Mouse (Mus musculus) thymus, adult 2 months (tissue): ENCODE measurements around the gene Snx3. TPM values are rescaled to one million over a fixed set of nuclear protein-coding genes. Genes with fewer than 3 reads are reported as not detected.

Source experiments
- DNase-seq: peaks from one replicate; pipeline ENCODE4 v3.0.0; 2021
- H3K27ac ChIP-seq: fragments of 200-500 bp; 2 replicates; pipeline ENCODE4 v1.5.1; 2012; ENCODE audit warnings: low read length, control low read depth; ENCODE audit not compliant: control insufficient read depth, insufficient read depth
- H3K27me3 ChIP-seq: fragments of 200-500 bp; 2 replicates; pipeline ENCODE4 v1.6.1; 2012; ENCODE audit warnings: mild to moderate bottlenecking, low read length, moderate library complexity, mixed read lengths; ENCODE audit not compliant: control insufficient read depth, insufficient read depth
- H3K36me3 ChIP-seq: fragments of 200-500 bp; 2 replicates; pipeline ENCODE4 v1.6.1; 2012; ENCODE audit warnings: mild to moderate bottlenecking, low read length, moderate library complexity; ENCODE audit not compliant: control insufficient read depth, insufficient read depth
- H3K4me1 ChIP-seq: fragments of 200-500 bp; replicated peaks from 2 replicates; pipeline ENCODE4 v1.6.1; 2012; ENCODE audit warnings: low read length; ENCODE audit not compliant: control insufficient read depth, insufficient read depth
- H3K4me3 ChIP-seq: fragments of 200-500 bp; 2 replicates; pipeline ENCODE4 v1.5.1; 2012; ENCODE audit warnings: mild to moderate bottlenecking, low read length, control low read depth, moderate library complexity; ENCODE audit not compliant: control insufficient read depth, insufficient read depth
- CTCF ChIP-seq: fragments of 200-500 bp; IDR thresholded peaks from 2 replicates; pipeline ENCODE4 v1.5.1; 2012; ENCODE audit warnings: mild to moderate bottlenecking, control low read depth, low read length, moderate library complexity, borderline replicate concordance; ENCODE audit not compliant: control insufficient read depth, poor library complexity, insufficient read depth; ENCODE audit errors: extremely low read depth
- POLR2A ChIP-seq: fragments of 200-500 bp; IDR thresholded peaks from 2 replicates; pipeline ENCODE4 v1.6.1; 2012; ENCODE audit warnings: mild to moderate bottlenecking, low read length, control low read depth, moderate library complexity; ENCODE audit not compliant: control insufficient read depth, poor library complexity, insufficient read depth; ENCODE audit errors: extremely low read depth
- WGBS: fragments of 180-500 bp; shearing (Covaris S2); methylation state at CpG from one replicate; pipeline ENCODE4 v1.1.7; 2018; 5-methylcytosine and 5-hydroxymethylcytosine counted together
- polyA plus RNA-seq: library from polyadenylated mRNA; depleted of rRNA; stranded (reverse); fragments of >200 nt; gene quantifications from 2 replicates; pipeline ENCODE4 v1.2.3, GENCODE M21; 2012; rRNA removed

The Snx3 gene
- polyA plus RNA-seq: 309 and 380 TPM in 2 replicates

GRCm38 (mm10) chr10:42501775-42502348 is at the start of gene Snx3:
Gene Snx3, plus strand, starts transcription at chr10:42502030.
- Histone ChIP-seq H3K36me3 (no peaks in the 10 kb centered on the region), H3K27me3 (no peaks in the 10 kb centered on the region), H3K4me1 (peaks cover 5% of the 10 kb centered on the region), H3K4me3 (peak within 1 kb of the TSS; percentile 69), H3K27ac (peak within 1 kb of the TSS; percentile 78)
- TF ChIP-seq POLR2A (peak; percentile 92), CTCF (no peak; the same call in 1 of the 2 replicates)
- WGBS: under 1% methylated on average over 68 of the region's 68 CpGs
- DNase-seq: peak; percentile 95

- H3K27ac ChIP-seq: no peak overlapping the region
- no peak for DNase-seq
These were observed 47.6 kb upstream of the Snx3 start for GRCm38 (mm10) chr10:42454266-42454665.

GRCm38 (mm10) chr10:42454690-42455089 is 47.1 kb upstream of the Snx3 start:
- TF ChIP-seq POLR2A: no peak
- no peak for TF ChIP-seq CTCF
- H3K27me3 ChIP-seq: no peaks in the 10 kb centered on the region
- no peaks in the 10 kb centered on the region for H3K4me1 ChIP-seq
- WGBS: 94% methylated on average over 6 of the region's 6 CpGs
- no peak overlapping the region for H3K4me3 ChIP-seq
- no peak for DNase-seq
- H3K27ac ChIP-seq: no peak overlapping the region
- H3K36me3 ChIP-seq: no peaks in the 10 kb centered on the region

More at GRCm38 (mm10) chr10:42454266-42454665, 47.6 kb upstream of the Snx3 start:
- H3K27me3 ChIP-seq: no peaks in the 10 kb centered on the region
- H3K4me3 ChIP-seq: no peak overlapping the region
- TF ChIP-seq CTCF: no peak
- TF ChIP-seq POLR2A: no peak
- WGBS: 78% methylated on average over 11 of the region's 11 CpGs
- no peaks in the 10 kb centered on the region for H3K36me3 ChIP-seq
- H3K4me1 ChIP-seq: no peaks in the 10 kb centered on the region

- H3K4me3 ChIP-seq: no peak overlapping the region
- no peaks in the 10 kb centered on the region for H3K27me3 ChIP-seq
- 94% methylated on average over 5 of the region's 5 CpGs for WGBS
- no peak overlapping the region for H3K27ac ChIP-seq
- no peaks in the 10 kb centered on the region for H3K36me3 ChIP-seq
- no peak for DNase-seq
- no peak for TF ChIP-seq CTCF
- TF ChIP-seq POLR2A: no peak
- no peaks in the 10 kb centered on the region for H3K4me1 ChIP-seq
These were observed 45.8 kb upstream of the Snx3 start for GRCm38 (mm10) chr10:42455981-42456380.

- H3K4me3 ChIP-seq: no peak overlapping the region
- no peaks in the 10 kb centered on the region for H3K27me3 ChIP-seq
- H3K4me1 ChIP-seq: no peaks in the 10 kb centered on the region
These were observed 44.2 kb upstream of the Snx3 start for GRCm38 (mm10) chr10:42457557-42458191.

GRCm38 (mm10) chr10:42464224-42464623 is 37.6 kb upstream of the Snx3 start:
- 58% methylated on average over 5 of the region's 5 CpGs for WGBS
- Histone ChIP-seq H3K27ac (no peak overlapping the region), H3K36me3 (no peaks in the 10 kb centered on the region), H3K4me3 (no peak overlapping the region), H3K27me3 (no peaks in the 10 kb centered on the region), H3K4me1 (0 out of 2 replicates have a peak, but pooled peaks cover 4% of the 10 kb centered on the region)
- DNase-seq: no peak
- TF ChIP-seq CTCF (no peak), POLR2A (no peak)

More at GRCm38 (mm10) chr10:42457557-42458191, 44.2 kb upstream of the Snx3 start:
- H3K27ac ChIP-seq: no peak overlapping the region
- DNase-seq: no peak
- TF ChIP-seq CTCF (no peak), POLR2A (no peak)
- no peaks in the 10 kb centered on the region for H3K36me3 ChIP-seq
- 87% methylated on average over 9 of the region's 9 CpGs for WGBS
